23 mouse cellular contexts compared by ENCODE assay signal in the genomic region with DNA sequence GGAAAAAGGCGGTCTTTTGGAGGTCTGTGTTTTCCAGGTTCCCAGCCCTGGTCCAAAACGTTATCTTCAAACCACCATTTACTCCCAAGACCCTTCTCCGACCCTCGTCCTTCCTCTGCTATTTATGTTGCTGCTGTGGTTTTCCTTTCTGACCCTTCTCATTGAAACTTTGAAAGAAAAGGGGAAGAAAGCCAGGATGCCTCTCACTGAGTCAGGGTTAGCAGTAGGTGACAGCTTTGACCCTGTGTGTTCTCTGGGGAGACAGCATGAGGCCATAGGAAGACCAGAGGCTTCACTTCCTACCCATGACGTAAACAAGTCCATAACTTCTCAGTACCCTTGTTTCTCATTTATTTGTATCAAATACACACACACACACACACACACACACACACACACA.
DNase-seq lines count a peak whose midpoint lies in the region; ATAC-seq and TF ChIP-seq lines count a peak whose summit lies in the region.
"Had no signal": no experiment of that assay in that cellular context is flagged by ENCODE, and none has a peak within 500 bp of the region (broad histone marks: within the 10 kb centered on the region; RNA-seq: fewer than 3 reads in every experiment).

No protein-coding gene starts in this region.

- no peak for TF ChIP-seq EP300 in CH12.LX (IDR thresholded peaks at IDR 0.05; ENCODE audit: low read length)

- H3K4me1 ChIP-seq in liver, embryonic 11.5 days (replicated peaks; ENCODE audit: control insufficient read depth, insufficient read depth, low read length) = 0 out of 2 replicates have a peak, but pooled peaks cover 10% of the 10 kb centered on the region
- H3K4me1 ChIP-seq in CH12.LX (ENCODE audit: control insufficient read depth in 1 of 2, insufficient read depth in 2 of 2) = peaks cover 3 to 13% of the 10 kb centered on the region in 2 experiments; a peak in 3 of 4 replicates
- H3K4me1 ChIP-seq in megakaryocyte, embryonic 14.5 days = peaks cover 62% of the 10 kb centered on the region
- no peaks in the 10 kb centered on the region for H3K4me1 ChIP-seq in forebrain, postnatal 0 days (ENCODE audit: insufficient read depth)
- H3K4me1 ChIP-seq: hindbrain, embryonic 13.5 days had no signal

- no peak for DNase-seq in liver, embryonic 11.5 days (ENCODE audit: low spot score)
- DNase-seq in liver (no peak), CH12.LX (ENCODE audit: extremely low read depth) (peak; percentile 25)
- DNase-seq in ovary, adult 18-20 months (ENCODE audit: low spot score) = no peak
- no peak for DNase-seq in forebrain, postnatal 0 days
- no peak for DNase-seq in adrenal gland, postnatal 36 days
- DNase-seq: adrenal gland, postnatal 14 days; B cell, adult 2 months; cerebellum, adult 2 months; cerebellum, postnatal 10 days; embryo, embryonic 11 days; gastrocnemius, adult 2 months; gastrocnemius, postnatal 25 days; heart, adult 11 months; heart, postnatal 4 days had no signal

- H3K27me3 ChIP-seq in liver, embryonic 11.5 days (replicated peaks; ENCODE audit: control insufficient read depth, insufficient read depth, low read length) = no peaks in the 10 kb centered on the region
- H3K27me3 ChIP-seq in CH12.LX (replicated peaks) = no peaks in the 10 kb centered on the region
- no peaks in the 10 kb centered on the region for H3K27me3 ChIP-seq in megakaryocyte, embryonic 14.5 days (replicated peaks)
- H3K27me3 ChIP-seq in forebrain, postnatal 0 days (ENCODE audit: insufficient read depth, low read length) = no peaks in the 10 kb centered on the region
- H3K27me3 ChIP-seq: embryonic facial prominence, embryonic 12.5 days; heart, embryonic 13.5 days; hindbrain, embryonic 13.5 days had no signal

- TF ChIP-seq RAD21 in CH12.LX (IDR thresholded peaks at IDR 0.05; ENCODE audit: low read depth, low read length) = no peak

- 45% methylated on average over 5 of the region's 5 CpGs for WGBS in liver, embryonic 11.5 days
- 83% methylated on average over 5 of the region's 5 CpGs for WGBS in forebrain, postnatal 0 days

- no peak for TF ChIP-seq CTCF in CH12.LX (conservative IDR thresholded peaks at IDR 0.05 in 1 of 2, IDR thresholded peaks at IDR 0.05 in 1 of 2; ENCODE audit: low read depth in 2 of 2, low read length in 2 of 2)
- no peak for TF ChIP-seq CTCF in forebrain, postnatal 0 days (IDR thresholded peaks at IDR 0.05; ENCODE audit: low read depth)

- H3K4me3 ChIP-seq in liver, embryonic 11.5 days (ENCODE audit: low read depth, low read length) = no peak overlapping the region
- H3K4me3 ChIP-seq in CH12.LX (replicated peaks in 1 of 3; ENCODE audit: low read depth in 2 of 3, low read length in 2 of 3, poor library complexity in 1 of 3) = no peak overlapping the region
- peak overlapping the region; percentile 1 for H3K4me3 ChIP-seq in megakaryocyte, embryonic 14.5 days (replicated peaks)
- H3K4me3 ChIP-seq in forebrain, postnatal 0 days (ENCODE audit: low read depth, low read length) = no peak overlapping the region
- H3K4me3 ChIP-seq: embryonic facial prominence, embryonic 12.5 days; forebrain, embryonic 12.5 days; gastrocnemius, adult 2 months; heart, embryonic 13.5 days; hindbrain, embryonic 13.5 days had no signal

- ATAC-seq in liver, embryonic 11.5 days (replicated peaks; ENCODE audit: low FRiP score) = peak; percentile 39; the same call in 1 of the 2 replicates
- ATAC-seq in granulocyte monocyte progenitor cell, adult 5-6 weeks (replicated peaks; ENCODE audit: poor library complexity, severe bottlenecking) = peak; percentile 97
- no peak for ATAC-seq in forebrain, postnatal 0 days
- ATAC-seq: CD4-positive, CD25-positive, alpha-beta regulatory T cell, adult 4 months; hindbrain, postnatal 0 days had no signal

- H3K27ac ChIP-seq in liver, embryonic 11.5 days (ENCODE audit: low read depth, low read length) = no peak overlapping the region
- no peak overlapping the region for H3K27ac ChIP-seq in CH12.LX (ENCODE audit: insufficient read depth, low read depth)
- no peak overlapping the region for H3K27ac ChIP-seq in forebrain, postnatal 0 days (ENCODE audit: low read depth, low read length)
- H3K27ac ChIP-seq: forebrain, embryonic 12.5 days; gastrocnemius, adult 2 months; heart, embryonic 13.5 days; hindbrain, embryonic 13.5 days; hindbrain, postnatal 0 days had no signal

- H3K79me2 ChIP-seq in CH12.LX (replicated peaks; ENCODE audit: control insufficient read depth, extremely low read depth, insufficient read depth, poor library complexity, severe bottlenecking) = no peaks in the 10 kb centered on the region

- no peak overlapping the region for H3K4me2 ChIP-seq in liver, embryonic 11.5 days
- H3K4me2 ChIP-seq in CH12.LX (ENCODE audit: insufficient read depth, low read depth, poor library complexity, severe bottlenecking) = no peak overlapping the region
- H3K4me2 ChIP-seq in forebrain, postnatal 0 days (ENCODE audit: low read depth) = no peak overlapping the region
- H3K4me2 ChIP-seq: embryonic facial prominence, embryonic 12.5 days; forebrain, embryonic 12.5 days; heart, embryonic 13.5 days; hindbrain, embryonic 13.5 days had no signal

- no peaks in the 10 kb centered on the region for H3K36me3 ChIP-seq in liver, embryonic 11.5 days (ENCODE audit: control insufficient read depth, insufficient read depth, low read length)
- no peaks in the 10 kb centered on the region for H3K36me3 ChIP-seq in CH12.LX (replicated peaks in 1 of 2; ENCODE audit: control insufficient read depth in 1 of 2, insufficient read depth in 1 of 2, low read length in 1 of 2)
- H3K36me3 ChIP-seq in megakaryocyte, embryonic 14.5 days (replicated peaks; ENCODE audit: low read length) = peaks cover 14% of the 10 kb centered on the region
- no peaks in the 10 kb centered on the region for H3K36me3 ChIP-seq in forebrain, postnatal 0 days (ENCODE audit: insufficient read depth)
- H3K36me3 ChIP-seq: embryonic facial prominence, embryonic 12.5 days; forebrain, embryonic 12.5 days; heart, embryonic 13.5 days; hindbrain, embryonic 13.5 days had no signal

- dilution Hi-C loops in CH12.LX (cut with MboI; ENCODE audit: extremely low pct_ligation_motif_present, extremely low pct_unique_long_range_greater_than_20kb, low sequenced_read_pairs) = no loop called here

- in situ Hi-C loops in CH12.LX (cut with MboI; ENCODE audit: low pct_ligation_motif_present, low pct_unique_long_range_greater_than_20kb, low sequenced_read_pairs) = no loop called here

- TF ChIP-seq POLR2A in CH12.LX (IDR thresholded peaks at IDR 0.05; ENCODE audit: low read depth, low read length) = no peak

- 0 out of 2 replicates have a peak, but pooled peaks cover 3% of the 10 kb centered on the region for H3K9me3 ChIP-seq in liver, embryonic 11.5 days (ENCODE audit: control insufficient read depth, low read length)
- peaks cover 2% of the 10 kb centered on the region for H3K9me3 ChIP-seq in CH12.LX (replicated peaks; ENCODE audit: low read length)
- H3K9me3 ChIP-seq in megakaryocyte, embryonic 14.5 days = peaks cover 9% of the 10 kb centered on the region; the same call in 1 of the 2 replicates
- H3K9me3 ChIP-seq in forebrain, postnatal 0 days (ENCODE audit: low read length) = no peaks in the 10 kb centered on the region
- H3K9me3 ChIP-seq: embryonic facial prominence, embryonic 12.5 days; forebrain, embryonic 12.5 days; heart, embryonic 13.5 days; hindbrain, embryonic 13.5 days had no signal

- no peak overlapping the region for H3K9ac ChIP-seq in liver, embryonic 11.5 days (ENCODE audit: low read depth, low read length)
- no peak overlapping the region for H3K9ac ChIP-seq in CH12.LX (ENCODE audit: insufficient read depth, low read depth)
- H3K9ac ChIP-seq in forebrain, postnatal 0 days = no peak overlapping the region
- H3K9ac ChIP-seq: embryonic facial prominence, embryonic 12.5 days; forebrain, embryonic 12.5 days; heart, embryonic 13.5 days; hindbrain, embryonic 13.5 days had no signal

TF ChIP-seq in CH12.LX, 34 proteins besides CTCF, POLR2A, EP300 and RAD21:
- no peak for TF ChIP-seq RCOR1 (conservative IDR thresholded peaks at IDR 0.05; ENCODE audit: low read depth, low read length)
- TF ChIP-seq POLR2AphosphoS2 (IDR thresholded peaks at IDR 0.05; ENCODE audit: low read depth, low read length) = no peak
- no peak for TF ChIP-seq USF2 (conservative IDR thresholded peaks at IDR 0.05; ENCODE audit: low read depth, low read length)
- no peak for TF ChIP-seq USF1 (IDR thresholded peaks at IDR 0.05; ENCODE audit: low read depth, low read length)
- no peak for TF ChIP-seq MXI1 (IDR thresholded peaks at IDR 0.05; ENCODE audit: low read depth, low read length)
- TF ChIP-seq ZC3H11A (IDR thresholded peaks at IDR 0.05; ENCODE audit: low read depth, low read length) = no peak
- no peak for TF ChIP-seq MAFK (IDR thresholded peaks at IDR 0.05; ENCODE audit: insufficient replicate concordance, low read length)
- TF ChIP-seq NELFE (IDR thresholded peaks at IDR 0.05; ENCODE audit: low read depth, low read length) = no peak
- no peak for TF ChIP-seq TBP (conservative IDR thresholded peaks at IDR 0.05; ENCODE audit: low read depth, low read length)
- no peak for TF ChIP-seq SMC3 (IDR thresholded peaks at IDR 0.05; ENCODE audit: low read depth, low read length)
- TF ChIP-seq HCFC1 (IDR thresholded peaks at IDR 0.05; ENCODE audit: low read depth, low read length) = no peak
- TF ChIP-seq SIN3A (IDR thresholded peaks at IDR 0.05; ENCODE audit: low read length) = no peak
- no peak for TF ChIP-seq E2F4 (IDR thresholded peaks at IDR 0.05; ENCODE audit: insufficient replicate concordance, low read depth, low read length)
- no peak for TF ChIP-seq MAZ (IDR thresholded peaks at IDR 0.05; ENCODE audit: low read depth, low read length)
- TF ChIP-seq CHD1 (IDR thresholded peaks at IDR 0.05; ENCODE audit: low read depth, low read length) = no peak
- no peak for TF ChIP-seq PAX5 (IDR thresholded peaks at IDR 0.05; ENCODE audit: low read length)
